Mouse (Mus musculus) inflammation-experienced regulatory T-cells (primary cell): Measurements from ENCODE around the gene Atp6v0e2. TPM values are rescaled to one million over a fixed set of nuclear protein-coding genes. Genes with fewer than 3 reads are reported as not detected.

ENCODE experiments used
- polyA plus RNA-seq, 2 experiments: library from polyadenylated mRNA; unstranded; fragments of 100-300 nt; shearing (Covaris generic); gene quantifications; one replicate each; pipeline ENCODE4 v1.2.1; 2017

Atp6v0e2 gene
- polyA plus RNA-seq = 1 to 10 TPM in 1 of 2 experiments, not detected in 1; 4.7 TPM

GRCm38 (mm10) chr6:48537105-48537954, at the start of gene Atp6v0e2:
Gene Atp6v0e2, plus strand, starts transcription at chr6:48537615.

GRCm38 (mm10) chr6:48554280-48555103, 17.1 kb downstream of the Atp6v0e2 start, which contains the start of gene Lrrc61:
Gene Lrrc61, plus strand, starts transcription at chr6:48554796.

GRCm38 (mm10) chr6:48572572-48573061, 35.2 kb downstream of the Atp6v0e2 start, which contains the start of gene Rarres2:
Gene Rarres2, minus strand, starts transcription at chr6:48572789.

GRCm38 (mm10) chr6:48589194-48589750, 51.9 kb downstream of the Atp6v0e2 start, which contains the start of gene Gm45021:
Gene Gm45021, plus strand, starts transcription at chr6:48589610.

Other genes with a start within 250 kb of the Atp6v0e2 start
- 10 to 100 TPM; 25.2 to 28.0 TPM for gene Krba1, start 142.0 kb upstream of the Atp6v0e2 start, polyA plus RNA-seq
- gene Zfp467, start 91.8 kb upstream of the Atp6v0e2 start, polyA plus RNA-seq = 10 to 100 TPM; 22.3 to 29.7 TPM
- gene Sspo, start 89.4 kb upstream of the Atp6v0e2 start, polyA plus RNA-seq = 1 to 10 TPM in 1 of 2 experiments, under 1 TPM in 1; 0.74 to 1.2 TPM
- gene Lrrc61, start 17.2 kb downstream of the Atp6v0e2 start, polyA plus RNA-seq = 10 to 100 TPM; 11.3 to 50.4 TPM
- under 1 TPM in 1 of 2 experiments, not detected in 1; 0.23 TPM for gene Rarres2, start 35.2 kb downstream of the Atp6v0e2 start, polyA plus RNA-seq
- not detected for gene Gm45021, start 52.0 kb downstream of the Atp6v0e2 start, polyA plus RNA-seq
- 1 to 10 TPM; 5.7 to 5.9 TPM for gene Repin1, start 56.3 kb downstream of the Atp6v0e2 start, polyA plus RNA-seq
- not detected for gene Gm44965, start 56.3 kb downstream of the Atp6v0e2 start, polyA plus RNA-seq
- 1 to 10 TPM; 7.8 to 9.4 TPM for gene Zfp775, start 64.4 kb downstream of the Atp6v0e2 start, polyA plus RNA-seq
- 1 to 10 TPM; 3.7 to 4.2 TPM for gene AI854703, start 89.1 kb downstream of the Atp6v0e2 start, polyA plus RNA-seq
- gene Gimap8, start 109.6 kb downstream of the Atp6v0e2 start, polyA plus RNA-seq = 100 to 1,000 TPM; 148 TPM
- gene Gimap9, start 138.5 kb downstream of the Atp6v0e2 start, polyA plus RNA-seq = 100 to 1,000 TPM; 259 to 273 TPM
- gene Gimap4, start 146.9 kb downstream of the Atp6v0e2 start, polyA plus RNA-seq = 1,000 to 10,000 TPM; 1,107 to 1,335 TPM
- gene Gimap6, start 170.6 kb downstream of the Atp6v0e2 start, polyA plus RNA-seq = 100 to 1,000 TPM; 791 to 847 TPM
- gene Gm28053, start 181.0 kb downstream of the Atp6v0e2 start, polyA plus RNA-seq = 10 to 100 TPM; 17.0 to 31.4 TPM
- gene Gimap7, start 181.0 kb downstream of the Atp6v0e2 start, polyA plus RNA-seq = 100 to 1,000 TPM; 197 to 372 TPM
- 100 to 1,000 TPM; 528 to 608 TPM for gene Gimap1, start 201.4 kb downstream of the Atp6v0e2 start, polyA plus RNA-seq
- gene Gimap5, start 208.6 kb downstream of the Atp6v0e2 start, polyA plus RNA-seq = 100 to 1,000 TPM; 138 to 215 TPM
- 1,000 to 10,000 TPM; 1,428 to 1,859 TPM for gene Gimap3, start 233.2 kb downstream of the Atp6v0e2 start, polyA plus RNA-seq